Mouse (Mus musculus) kidney, adult 2 months (tissue): ENCODE measurements around the gene Itga5. TPM values are rescaled to one million over a fixed set of nuclear protein-coding genes. Genes with fewer than 3 reads are reported as not detected.
A peak's percentile ranks its signal among the peaks of the same experiment; 100 is the strongest.

Experiments
- DNase-seq: peaks from one replicate; pipeline ENCODE4 v3.0.0; 2021
- H3K27ac ChIP-seq: fragments of 200-500 bp; 2 replicates; pipeline ENCODE4 v1.5.1; 2012; ENCODE audit warnings: low read depth, low read length, control low read depth, inconsistent platforms; ENCODE audit not compliant: insufficient read depth
- H3K27me3 ChIP-seq: fragments of 200-500 bp; replicated peaks from 2 replicates; pipeline ENCODE4 v1.6.1; 2012; ENCODE audit warnings: mild to moderate bottlenecking, moderate library complexity, low read length, inconsistent platforms; ENCODE audit not compliant: control insufficient read depth, insufficient read depth
- H3K36me3 ChIP-seq: fragments of 200-500 bp; 2 replicates; pipeline ENCODE4 v1.6.1; 2012; ENCODE audit warnings: mild to moderate bottlenecking, moderate library complexity, low read length, inconsistent platforms; ENCODE audit not compliant: control insufficient read depth, insufficient read depth
- H3K4me1 ChIP-seq: fragments of 200-500 bp; 2 replicates; pipeline ENCODE4 v1.6.1; 2011; ENCODE audit warnings: low read length; ENCODE audit not compliant: control insufficient read depth, insufficient read depth
- H3K4me3 ChIP-seq: fragments of 200-500 bp; 2 replicates; pipeline ENCODE4 v1.5.1; 2011; ENCODE audit warnings: mild to moderate bottlenecking, low read depth, low read length, control low read depth; ENCODE audit not compliant: insufficient read depth
- CTCF ChIP-seq: fragments of 200-500 bp; conservative IDR thresholded peaks from 2 replicates; pipeline ENCODE4 v1.5.1; 2011; ENCODE audit warnings: low read depth, mild to moderate bottlenecking, control low read depth, low read length, moderate library complexity, mixed read lengths; ENCODE audit not compliant: insufficient read depth, insufficient read length
- POLR2A ChIP-seq: fragments of 200-500 bp; IDR thresholded peaks from one replicate; pipeline ENCODE4 v1.6.1; 2011; ENCODE audit warnings: low read depth, low read length, control low read depth
- WGBS: fragments of 180-500 bp; shearing (Covaris S2); methylation state at CpG from one replicate; pipeline ENCODE4 v1.1.7; 2018; 5-methylcytosine and 5-hydroxymethylcytosine counted together
- polyA plus RNA-seq: library from polyadenylated mRNA; depleted of rRNA; stranded (reverse); fragments of >200 nt; gene quantifications from 2 replicates; pipeline ENCODE4 v1.2.3, GENCODE M21; 2012

The Itga5 gene
- polyA plus RNA-seq, 1 experiment: 9.7 TPM

DNA sequence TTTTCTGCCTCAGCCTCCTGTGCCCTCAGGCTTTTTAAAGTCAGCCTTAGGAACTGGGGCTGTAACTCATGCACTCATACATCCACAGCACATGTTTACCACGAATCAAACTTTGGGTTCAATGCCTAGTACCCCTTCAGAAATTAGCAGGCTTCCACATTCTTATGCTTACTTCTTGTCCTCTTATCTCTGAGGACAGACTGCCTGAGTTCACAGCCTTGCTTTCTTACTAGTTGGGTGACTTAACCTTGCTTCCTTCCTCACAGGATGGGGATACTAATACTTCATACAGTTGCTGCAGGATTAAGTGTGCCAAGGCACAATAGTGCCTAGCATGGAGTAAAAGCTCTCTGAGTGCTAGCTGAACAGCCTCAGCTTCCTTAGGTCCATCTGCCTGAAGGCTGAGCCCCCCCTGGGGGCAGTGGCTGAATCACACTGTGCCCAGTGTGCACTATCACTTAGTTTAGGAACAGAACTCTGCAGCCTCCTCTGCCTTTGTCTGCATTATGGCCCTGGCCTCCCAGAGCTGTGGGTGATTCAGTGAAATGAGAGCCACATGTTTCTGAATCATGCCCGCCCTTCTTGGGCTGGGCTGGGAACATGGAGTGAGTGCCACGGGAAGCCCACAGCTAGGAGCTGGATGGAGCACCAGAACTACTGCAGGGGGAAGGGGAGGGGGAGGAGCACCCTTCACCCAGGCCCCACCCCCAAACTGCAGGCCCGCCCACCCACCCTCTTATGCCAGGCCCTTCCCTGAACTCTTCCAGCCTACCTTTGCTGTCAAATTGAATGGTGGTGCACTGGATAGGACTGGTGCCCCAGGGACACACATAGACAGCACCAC lies 8.1 kb downstream of the Itga5 start:
- TF ChIP-seq CTCF: no peak
- TF ChIP-seq POLR2A: no peak
- 62% methylated on average over 4 of the region's 4 CpGs for WGBS
- peak overlapping the region; percentile 47; the same call in 1 of the 2 replicates for H3K27ac ChIP-seq

DNA sequence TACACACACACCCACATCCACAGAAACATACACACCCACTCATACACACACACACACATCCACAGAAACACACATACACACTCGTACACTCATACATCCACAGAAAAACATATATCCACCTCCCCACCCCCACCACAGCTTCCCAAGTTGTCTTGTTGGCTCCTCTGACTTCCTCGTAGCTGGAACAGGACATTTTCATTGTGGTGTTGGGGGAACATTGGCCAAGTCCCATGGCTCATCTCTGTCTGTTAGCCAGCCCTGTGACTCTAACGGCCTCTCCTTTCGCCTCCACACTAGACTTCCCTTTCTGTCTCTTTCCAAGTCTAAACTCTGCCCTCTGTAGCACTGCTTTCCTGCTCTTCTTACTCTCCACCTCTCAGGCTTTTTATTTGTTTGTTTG lies 8.7 kb downstream of the Itga5 start:
- no peaks in the 10 kb centered on the region for H3K27me3 ChIP-seq
- TF ChIP-seq POLR2A (no peak), CTCF (no peak)
- no peak for DNase-seq
- H3K4me3 ChIP-seq: no peak overlapping the region
- 70% methylated on average over 4 of the region's 4 CpGs for WGBS
- peaks cover 2% of the 10 kb centered on the region; the same call in 1 of the 2 replicates for H3K4me1 ChIP-seq
- no peaks in the 10 kb centered on the region for H3K36me3 ChIP-seq
- no peak overlapping the region for H3K27ac ChIP-seq

More for the DNA sequence above, 8.1 kb downstream of the Itga5 start:
- DNase-seq: peak; percentile 46
- Histone ChIP-seq H3K4me3 (no peak overlapping the region), H3K27me3 (no peaks in the 10 kb centered on the region), H3K4me1 (peaks cover 3% of the 10 kb centered on the region; the same call in 1 of the 2 replicates), H3K36me3 (no peaks in the 10 kb centered on the region)

DNA sequence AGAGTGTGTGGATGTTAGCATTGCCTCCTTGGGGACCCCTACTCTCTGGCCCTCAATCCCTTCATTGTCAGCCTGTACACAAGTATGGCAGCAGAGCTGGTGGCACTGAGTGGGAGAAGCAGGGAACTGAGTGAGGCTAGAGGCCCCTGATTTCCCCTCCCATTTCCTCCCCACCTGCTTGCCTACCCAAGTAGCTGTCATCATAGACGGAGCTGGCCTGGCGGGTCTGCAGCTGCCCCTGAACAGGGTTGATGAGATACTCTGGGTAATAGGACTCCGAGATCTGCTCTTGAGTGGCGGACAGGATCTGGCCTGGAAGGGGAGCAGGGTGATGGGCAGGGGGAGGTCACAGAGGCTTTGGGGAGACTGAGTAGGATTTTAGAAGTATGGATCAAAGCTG lies 10.4 kb downstream of the Itga5 start:
- Histone ChIP-seq H3K4me1 (no peaks in the 10 kb centered on the region), H3K4me3 (no peak overlapping the region), H3K27me3 (no peaks in the 10 kb centered on the region), H3K27ac (no peak overlapping the region), H3K36me3 (no peaks in the 10 kb centered on the region)
- TF ChIP-seq POLR2A (no peak), CTCF (no peak)
- 80% methylated on average over 4 of the region's 4 CpGs for WGBS
- DNase-seq: no peak

DNA sequence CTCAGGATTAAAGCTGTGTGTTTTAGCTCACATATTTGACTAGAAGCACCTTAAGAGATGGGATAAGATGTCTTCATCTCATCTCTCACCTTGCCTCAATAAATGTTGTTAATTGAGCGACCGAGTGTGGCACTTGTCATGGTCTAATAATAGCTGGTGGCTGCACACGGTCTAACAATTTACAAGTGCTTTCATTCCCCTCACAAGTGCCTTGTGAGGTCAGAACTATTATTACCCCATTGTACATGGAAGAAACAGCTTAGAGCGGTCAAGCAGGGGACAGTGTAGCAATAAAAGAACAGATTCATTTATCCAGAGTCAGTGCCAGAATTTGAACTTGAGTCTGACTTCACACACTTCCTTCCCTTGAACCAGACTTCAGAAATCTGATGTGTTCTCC lies 11.1 kb downstream of the Itga5 start:
- Histone ChIP-seq H3K27ac (no peak overlapping the region), H3K4me1 (no peaks in the 10 kb centered on the region), H3K27me3 (no peaks in the 10 kb centered on the region), H3K4me3 (no peak overlapping the region), H3K36me3 (no peaks in the 10 kb centered on the region)
- TF ChIP-seq CTCF: no peak
- no peak for DNase-seq
- WGBS: 65% methylated on average over 4 of the region's 4 CpGs

DNA sequence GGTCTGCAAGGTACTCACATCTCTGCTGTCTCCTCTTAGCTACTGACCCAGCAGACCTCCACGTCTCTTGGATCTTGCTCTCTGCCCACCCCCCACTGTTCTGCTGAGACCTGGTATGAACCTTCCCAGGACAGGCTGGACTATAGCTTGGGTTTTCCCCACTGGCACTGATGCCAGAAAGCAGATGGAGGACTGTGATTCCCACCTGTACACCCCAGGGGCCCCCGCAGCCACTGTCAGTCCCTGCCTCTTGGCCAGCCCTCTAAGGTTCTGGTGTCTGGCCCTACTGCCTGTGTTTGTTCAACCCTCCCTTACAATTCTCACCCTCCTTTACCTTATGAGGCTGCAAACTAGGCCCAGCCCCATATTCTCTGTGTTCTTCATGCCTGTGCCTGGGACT lies 11.9 kb downstream of the Itga5 start:
- Histone ChIP-seq H3K36me3 (no peaks in the 10 kb centered on the region), H3K4me3 (no peak overlapping the region), H3K27ac (no peak overlapping the region), H3K4me1 (no peaks in the 10 kb centered on the region), H3K27me3 (no peaks in the 10 kb centered on the region)
- 92% methylated on average over 2 of the region's 2 CpGs for WGBS
- TF ChIP-seq POLR2A (no peak), CTCF (no peak)
- DNase-seq: no peak

DNA sequence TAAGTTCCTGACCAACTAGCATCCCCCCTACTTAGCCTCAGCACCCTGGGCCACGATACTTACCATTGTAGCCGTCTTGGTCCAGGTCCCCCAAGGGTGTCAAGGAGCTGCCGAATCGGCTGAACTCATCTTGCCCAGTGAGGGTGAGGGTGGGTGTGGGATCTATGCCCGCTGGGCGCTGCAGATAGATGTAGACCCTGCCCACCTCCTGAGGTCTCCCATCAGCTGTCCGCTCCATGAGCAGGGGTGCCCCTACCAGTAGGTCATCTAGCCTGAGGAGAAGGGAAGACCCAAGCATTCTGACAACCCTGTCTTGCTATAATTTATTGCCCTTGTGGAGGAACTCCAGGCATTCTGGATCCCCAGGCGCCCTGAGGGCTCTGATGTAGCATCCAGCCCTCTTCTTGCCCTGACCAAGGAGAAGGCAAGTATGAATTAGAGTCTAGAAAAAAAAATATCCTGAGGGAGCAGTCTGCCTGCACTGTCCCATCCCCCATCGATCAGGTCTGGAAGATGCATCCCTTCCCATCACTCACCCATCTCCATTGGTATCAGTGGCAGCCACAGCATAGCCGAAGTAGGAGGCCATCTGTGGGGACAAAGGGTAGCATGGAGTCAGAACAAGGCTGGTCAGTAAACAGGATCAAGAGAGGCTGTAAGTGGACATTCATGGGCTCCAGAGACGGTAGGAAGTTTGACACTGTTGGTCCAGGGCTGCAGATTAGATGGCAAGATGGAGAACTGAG lies 12.9 kb downstream of the Itga5 start:
- Histone ChIP-seq H3K4me3 (no peak overlapping the region), H3K27me3 (no peaks in the 10 kb centered on the region), H3K4me1 (no peaks in the 10 kb centered on the region), H3K27ac (no peak overlapping the region), H3K36me3 (no peaks in the 10 kb centered on the region)
- TF ChIP-seq POLR2A (no peak), CTCF (no peak)
- no peak for DNase-seq
- 91% methylated on average over 11 of the region's 11 CpGs for WGBS

DNA sequence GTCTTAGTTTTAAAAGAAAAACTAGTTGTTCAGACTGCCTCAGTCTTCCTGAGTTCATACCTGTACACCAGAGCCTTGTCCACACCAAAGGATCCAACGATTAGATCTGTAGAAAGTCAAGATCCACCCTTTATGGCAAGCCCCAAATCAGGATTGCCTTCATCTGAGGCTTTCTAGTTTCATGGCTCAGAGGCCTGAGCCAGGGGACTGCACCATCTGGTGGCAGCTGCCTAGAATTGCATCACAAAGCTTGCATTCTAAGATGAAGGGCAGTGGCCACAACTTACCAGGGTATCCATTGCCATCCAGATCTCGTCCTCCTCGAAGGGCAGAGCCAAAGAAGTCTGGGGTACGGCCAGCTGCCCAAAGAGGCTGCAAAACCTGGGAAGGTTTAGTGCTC lies 13.7 kb downstream of the Itga5 start:
- 22% methylated on average over 4 of the region's 4 CpGs for WGBS
- H3K4me3 ChIP-seq: no peak overlapping the region
- H3K4me1 ChIP-seq: no peaks in the 10 kb centered on the region
- no peaks in the 10 kb centered on the region for H3K36me3 ChIP-seq
- peak; percentile 88 for TF ChIP-seq CTCF
- no peak for TF ChIP-seq POLR2A
- DNase-seq: peak; percentile 60
- no peak overlapping the region for H3K27ac ChIP-seq
- no peaks in the 10 kb centered on the region for H3K27me3 ChIP-seq
